In genomic region chr4:109394314-109395074, GRCm38 (mm10) we compare ENCODE assay signal across 7 mouse cellular contexts. TPM values are rescaled to one million over a fixed set of nuclear protein-coding genes. Genes with fewer than 3 reads are reported as not detected.
DNase-seq lines count a peak whose midpoint lies in the region; ATAC-seq and TF ChIP-seq lines count a peak whose summit lies in the region.

No protein-coding gene starts in this region.

- no peaks in the 10 kb centered on the region for H3K36me3 ChIP-seq in lung, embryonic 14.5 days (ENCODE audit: insufficient read depth)
- H3K36me3 ChIP-seq in limb, embryonic 11.5 days (ENCODE audit: control insufficient read depth, insufficient read depth, low read length), result no peaks in the 10 kb centered on the region
- no peaks in the 10 kb centered on the region for H3K36me3 ChIP-seq in neural tube, embryonic 15.5 days

- peak overlapping the region; percentile 47 for H3K4me2 ChIP-seq in lung, embryonic 14.5 days
- peak overlapping the region; percentile 30 for H3K4me2 ChIP-seq in limb, embryonic 11.5 days (ENCODE audit: low read depth, severe bottlenecking)
- peak overlapping the region; percentile 52 for H3K4me2 ChIP-seq in neural tube, embryonic 15.5 days

- H3K9ac ChIP-seq in lung, embryonic 14.5 days, result peak overlapping the region; percentile 26
- H3K9ac ChIP-seq in limb, embryonic 11.5 days (ENCODE audit: low read length), result no peak overlapping the region
- H3K9ac ChIP-seq in neural tube, embryonic 15.5 days (replicated peaks), result 0 out of 2 replicates have a peak overlapping the region, but pooled peaks have one; percentile 14

- H3K9me3 ChIP-seq in lung, embryonic 14.5 days (ENCODE audit: low read depth, low read length), result no peaks in the 10 kb centered on the region
- H3K9me3 ChIP-seq in limb, embryonic 11.5 days (ENCODE audit: control insufficient read depth, low read length), result no peaks in the 10 kb centered on the region
- H3K9me3 ChIP-seq in neural tube, embryonic 15.5 days (replicated peaks), result no peaks in the 10 kb centered on the region

- TF ChIP-seq CTCF in lung, embryonic 14.5 days (IDR thresholded peaks at IDR 0.05; ENCODE audit: low read depth), result no peak

- ATAC-seq in lung, embryonic 14.5 days (ENCODE audit: insufficient read depth), result peak; percentile 56; the same call in 1 of the 2 replicates
- peak; percentile 30; the same call in 1 of the 2 replicates for ATAC-seq in erythroid progenitor cell, adult 5-6 weeks (replicated peaks; ENCODE audit: low FRiP score, poor library complexity, severe bottlenecking)
- no peak for ATAC-seq in limb, embryonic 11.5 days (ENCODE audit: insufficient number of reproducible peaks, low FRiP score, low TSS enrichment, low read depth)
- 0 out of 2 replicates have a peak, but pooled peaks have one; percentile 18 for ATAC-seq in neural tube, embryonic 15.5 days (ENCODE audit: low FRiP score)

- no peak for DNase-seq in lung, embryonic 14.5 days
- no peak for DNase-seq in lung, postnatal 36 days
- DNase-seq in limb, embryonic 11.5 days (ENCODE audit: low spot score), result no peak
- no peak for DNase-seq in frontal cortex, postnatal 25 days (ENCODE audit: low spot score in 2 of 2)
- DNase-seq in cerebellum, postnatal 14 days, result no peak

- no peaks in the 10 kb centered on the region for H3K27me3 ChIP-seq in lung, embryonic 14.5 days (ENCODE audit: insufficient read depth, low read length)
- H3K27me3 ChIP-seq in limb, embryonic 11.5 days (ENCODE audit: control insufficient read depth, insufficient read depth, low read length), result no peaks in the 10 kb centered on the region
- H3K27me3 ChIP-seq in neural tube, embryonic 15.5 days (replicated peaks), result no peaks in the 10 kb centered on the region

- 17% methylated on average over 13 of the region's 13 CpGs for WGBS in lung, embryonic 14.5 days
- 21% methylated on average over 13 of the region's 13 CpGs for WGBS in limb, embryonic 11.5 days
- WGBS in neural tube, embryonic 15.5 days, result 37% methylated on average over 13 of the region's 13 CpGs

- no peak overlapping the region for H3K27ac ChIP-seq in lung, embryonic 14.5 days (ENCODE audit: low read depth)
- H3K27ac ChIP-seq in limb, embryonic 11.5 days (replicated peaks; ENCODE audit: low read depth, low read length), result no peak overlapping the region
- H3K27ac ChIP-seq in neural tube, embryonic 15.5 days (replicated peaks), result no peak overlapping the region

- no peaks in the 10 kb centered on the region for H3K4me1 ChIP-seq in lung, embryonic 14.5 days (ENCODE audit: insufficient read depth)
- H3K4me1 ChIP-seq in limb, embryonic 11.5 days (ENCODE audit: control insufficient read depth, insufficient read depth, low read length), result peaks cover 4% of the 10 kb centered on the region; the same call in 1 of the 2 replicates
- peaks cover 8% of the 10 kb centered on the region; the same call in 1 of the 2 replicates for H3K4me1 ChIP-seq in neural tube, embryonic 15.5 days

- H3K4me3 ChIP-seq in lung, embryonic 14.5 days (ENCODE audit: low read depth, low read length), result no peak overlapping the region
- H3K4me3 ChIP-seq in limb, embryonic 11.5 days (ENCODE audit: low read depth, low read length), result no peak overlapping the region
- H3K4me3 ChIP-seq in neural tube, embryonic 15.5 days (replicated peaks), result peak overlapping the region; percentile 13; the same call in 1 of the 2 replicates

RNA-seq across cellular contexts. Expression of gene Ttc39a, which starts 11.9 kb away (rescaled TPM):
- 5.5 and 5.9 TPM in 2 replicates for polyA plus RNA-seq in lung, embryonic 14.5 days (2014; fragmentation: Nextera tagmentation; extraction: Ambion mirVana)
- 5.0 and 14.4 TPM in 2 replicates for total RNA-seq in erythroid progenitor cell, adult 5-6 weeks (2015; ENCODE audit: low replicate concordance)
- total RNA-seq in erythroid progenitor cell, adult 5-6 weeks (2017; ENCODE audit: low replicate concordance), result 3.9 and 29.2 TPM in 2 replicates
- 6.1 and 6.3 TPM in 2 replicates for polyA plus RNA-seq in limb, embryonic 11.5 days (2014; fragmentation: Nextera tagmentation; extraction: Ambion mirVana)
- 4.9 and 6.2 TPM in 2 replicates for polyA plus RNA-seq in neural tube, embryonic 15.5 days (2015; fragmentation: Nextera tagmentation; extraction: Ambion mirVana)
